Mouse (Mus musculus): ENCODE measurements around the gene Trim2. TPM values are rescaled to one million over a fixed set of nuclear protein-coding genes. Genes with fewer than 3 reads are reported as not detected.

Gene Trim2
- polyA plus RNA-seq, 1 experiment from 2014 or later = 117 TPM

- H3K9me3 ChIP-seq (replicated peaks; ENCODE audit: control insufficient read depth, low read length) = no peaks in the 10 kb centered on the region
- no peak for ATAC-seq
- H3K9ac ChIP-seq (ENCODE audit: low read length) = no peak overlapping the region
- peaks cover 9% of the 10 kb centered on the region; the same call in 1 of the 2 replicates for H3K27me3 ChIP-seq (replicated peaks; ENCODE audit: control insufficient read depth, insufficient read depth, low read length)
- no peak overlapping the region for H3K4me3 ChIP-seq (ENCODE audit: low read depth, low read length)
- H3K4me2 ChIP-seq (ENCODE audit: low read length) = no peak overlapping the region
- no peak for DNase-seq (ENCODE audit: low spot score)
- H3K36me3 ChIP-seq (ENCODE audit: control insufficient read depth, insufficient read depth, low read length) = no peaks in the 10 kb centered on the region
- H3K27ac ChIP-seq (ENCODE audit: low read depth, low read length) = no peak overlapping the region
- peaks cover 2% of the 10 kb centered on the region; the same call in 1 of the 2 replicates for H3K4me1 ChIP-seq (ENCODE audit: control insufficient read depth, insufficient read depth, low read length)
- 87% methylated on average over 2 of the region's 2 CpGs for whole genome bisulfite sequencing
Observed at GRCm38 (mm10) chr3:84330210-84330609, 23.5 kb upstream of the Trim2 start.

- WGBS = 84% methylated on average over 12 of the region's 12 CpGs
- Histone ChIP-seq H3K9ac (ENCODE audit: low read length) (no peak overlapping the region), H3K36me3 (ENCODE audit: control insufficient read depth, insufficient read depth, low read length) (no peaks in the 10 kb centered on the region), H3K4me2 (ENCODE audit: low read length) (no peak overlapping the region), H3K9me3 (replicated peaks; ENCODE audit: control insufficient read depth, low read length) (no peaks in the 10 kb centered on the region), H3K4me1 (ENCODE audit: control insufficient read depth, insufficient read depth, low read length) (no peaks in the 10 kb centered on the region), H3K27ac (ENCODE audit: low read depth, low read length) (no peak overlapping the region), H3K27me3 (replicated peaks; ENCODE audit: control insufficient read depth, insufficient read depth, low read length) (no peaks in the 10 kb centered on the region), H3K4me3 (ENCODE audit: low read depth, low read length) (no peak overlapping the region)
- no peak for DNase-seq (ENCODE audit: low spot score)
- no peak for ATAC-seq
Observed at GRCm38 (mm10) chr3:84324967-84325441, 18.3 kb upstream of the Trim2 start.

GRCm38 (mm10) chr3:84324478-84324877, 17.8 kb upstream of the Trim2 start:
- Histone ChIP-seq H3K9me3 (replicated peaks; ENCODE audit: control insufficient read depth, low read length) (no peaks in the 10 kb centered on the region), H3K4me1 (ENCODE audit: control insufficient read depth, insufficient read depth, low read length) (no peaks in the 10 kb centered on the region), H3K27me3 (replicated peaks; ENCODE audit: control insufficient read depth, insufficient read depth, low read length) (no peaks in the 10 kb centered on the region), H3K4me3 (ENCODE audit: low read depth, low read length) (no peak overlapping the region), H3K27ac (ENCODE audit: low read depth, low read length) (no peak overlapping the region), H3K36me3 (ENCODE audit: control insufficient read depth, insufficient read depth, low read length) (no peaks in the 10 kb centered on the region), H3K9ac (ENCODE audit: low read length) (no peak overlapping the region), H3K4me2 (ENCODE audit: low read length) (no peak overlapping the region)
- ATAC-seq (no peak), DNase-seq (ENCODE audit: low spot score) (no peak)
- WGBS = 28% methylated on average over 3 of the region's 3 CpGs

- ATAC-seq (no peak), DNase-seq (ENCODE audit: low spot score) (no peak)
- 37% methylated on average over 6 of the region's 6 CpGs for WGBS
- no peak overlapping the region for H3K27ac ChIP-seq (ENCODE audit: low read depth, low read length)
- H3K9me3 ChIP-seq (replicated peaks; ENCODE audit: control insufficient read depth, low read length) = no peaks in the 10 kb centered on the region
- H3K4me2 ChIP-seq (ENCODE audit: low read length) = no peak overlapping the region
- no peak overlapping the region for H3K4me3 ChIP-seq (ENCODE audit: low read depth, low read length)
- H3K27me3 ChIP-seq (replicated peaks; ENCODE audit: control insufficient read depth, insufficient read depth, low read length) = no peaks in the 10 kb centered on the region
- H3K36me3 ChIP-seq (ENCODE audit: control insufficient read depth, insufficient read depth, low read length) = no peaks in the 10 kb centered on the region
- no peaks in the 10 kb centered on the region for H3K4me1 ChIP-seq (ENCODE audit: control insufficient read depth, insufficient read depth, low read length)
- H3K9ac ChIP-seq (ENCODE audit: low read length) = no peak overlapping the region
Observed at GRCm38 (mm10) chr3:84324000-84324399, 17.3 kb upstream of the Trim2 start.

GRCm38 (mm10) chr3:84319504-84319903, 12.8 kb upstream of the Trim2 start:
- Histone ChIP-seq H3K36me3 (ENCODE audit: control insufficient read depth, insufficient read depth, low read length) (no peaks in the 10 kb centered on the region), H3K27me3 (replicated peaks; ENCODE audit: control insufficient read depth, insufficient read depth, low read length) (no peaks in the 10 kb centered on the region), H3K4me3 (ENCODE audit: low read depth, low read length) (no peak overlapping the region), H3K4me1 (ENCODE audit: control insufficient read depth, insufficient read depth, low read length) (peaks cover 3% of the 10 kb centered on the region; the same call in 1 of the 2 replicates), H3K9ac (ENCODE audit: low read length) (no peak overlapping the region), H3K27ac (ENCODE audit: low read depth, low read length) (no peak overlapping the region), H3K4me2 (ENCODE audit: low read length) (no peak overlapping the region), H3K9me3 (replicated peaks; ENCODE audit: control insufficient read depth, low read length) (no peaks in the 10 kb centered on the region)
- DNase-seq (ENCODE audit: low spot score) (no peak), ATAC-seq (no peak)
- WGBS = 82% methylated on average over 3 of the region's 3 CpGs

- H3K36me3 ChIP-seq (ENCODE audit: control insufficient read depth, insufficient read depth, low read length) = no peaks in the 10 kb centered on the region
- no peak overlapping the region for H3K4me3 ChIP-seq (ENCODE audit: low read depth, low read length)
- H3K4me2 ChIP-seq (ENCODE audit: low read length) = no peak overlapping the region
- H3K9ac ChIP-seq (ENCODE audit: low read length) = no peak overlapping the region
- WGBS = 92% methylated on average over 4 of the region's 4 CpGs
- DNase-seq (ENCODE audit: low spot score) (no peak), ATAC-seq (no peak)
- H3K27ac ChIP-seq (ENCODE audit: low read depth, low read length) = no peak overlapping the region
- no peaks in the 10 kb centered on the region for H3K27me3 ChIP-seq (replicated peaks; ENCODE audit: control insufficient read depth, insufficient read depth, low read length)
- H3K4me1 ChIP-seq (ENCODE audit: control insufficient read depth, insufficient read depth, low read length) = peaks cover 3% of the 10 kb centered on the region; the same call in 1 of the 2 replicates
- H3K9me3 ChIP-seq (replicated peaks; ENCODE audit: control insufficient read depth, low read length) = no peaks in the 10 kb centered on the region
Observed at GRCm38 (mm10) chr3:84318865-84319264, 12.2 kb upstream of the Trim2 start.

GRCm38 (mm10) chr3:84314651-84315191, 8.0 kb upstream of the Trim2 start:
- no peak overlapping the region for H3K9ac ChIP-seq (ENCODE audit: low read length)
- H3K4me1 ChIP-seq (ENCODE audit: control insufficient read depth, insufficient read depth, low read length) = peaks cover 3% of the 10 kb centered on the region; the same call in 1 of the 2 replicates
- no peaks in the 10 kb centered on the region for H3K9me3 ChIP-seq (replicated peaks; ENCODE audit: control insufficient read depth, low read length)
- H3K4me2 ChIP-seq (ENCODE audit: low read length) = peak overlapping the region; percentile 31
- DNase-seq (ENCODE audit: low spot score) (peak; percentile 94), ATAC-seq (peak; percentile 83)
- H3K36me3 ChIP-seq (ENCODE audit: control insufficient read depth, insufficient read depth, low read length) = no peaks in the 10 kb centered on the region
- H3K4me3 ChIP-seq (ENCODE audit: low read depth, low read length) = no peak overlapping the region
- peak overlapping the region; percentile 31; the same call in 1 of the 2 replicates for H3K27ac ChIP-seq (ENCODE audit: low read depth, low read length)
- 28% methylated on average over 8 of the region's 8 CpGs for WGBS
- H3K27me3 ChIP-seq (replicated peaks; ENCODE audit: control insufficient read depth, insufficient read depth, low read length) = no peaks in the 10 kb centered on the region

- H3K9ac ChIP-seq (ENCODE audit: low read length) = no peak overlapping the region
- H3K36me3 ChIP-seq (ENCODE audit: control insufficient read depth, insufficient read depth, low read length) = no peaks in the 10 kb centered on the region
- H3K4me3 ChIP-seq (ENCODE audit: low read depth, low read length) = no peak overlapping the region
- H3K4me1 ChIP-seq (ENCODE audit: control insufficient read depth, insufficient read depth, low read length) = peaks cover 3% of the 10 kb centered on the region; the same call in 1 of the 2 replicates
- no peaks in the 10 kb centered on the region for H3K27me3 ChIP-seq (replicated peaks; ENCODE audit: control insufficient read depth, insufficient read depth, low read length)
- no peak overlapping the region for H3K4me2 ChIP-seq (ENCODE audit: low read length)
- H3K9me3 ChIP-seq (replicated peaks; ENCODE audit: control insufficient read depth, low read length) = no peaks in the 10 kb centered on the region
- peak; percentile 6; the same call in 1 of the 2 replicates for ATAC-seq
- 83% methylated on average over 6 of the region's 6 CpGs for WGBS
- H3K27ac ChIP-seq (ENCODE audit: low read depth, low read length) = no peak overlapping the region
- no peak for DNase-seq (ENCODE audit: low spot score)
Observed at GRCm38 (mm10) chr3:84313801-84314541, 7.3 kb upstream of the Trim2 start.

Data from forebrain, embryonic 14.5 days (tissue).